ENCODE assay signal across 17 mouse cellular contexts in the genomic region with DNA sequence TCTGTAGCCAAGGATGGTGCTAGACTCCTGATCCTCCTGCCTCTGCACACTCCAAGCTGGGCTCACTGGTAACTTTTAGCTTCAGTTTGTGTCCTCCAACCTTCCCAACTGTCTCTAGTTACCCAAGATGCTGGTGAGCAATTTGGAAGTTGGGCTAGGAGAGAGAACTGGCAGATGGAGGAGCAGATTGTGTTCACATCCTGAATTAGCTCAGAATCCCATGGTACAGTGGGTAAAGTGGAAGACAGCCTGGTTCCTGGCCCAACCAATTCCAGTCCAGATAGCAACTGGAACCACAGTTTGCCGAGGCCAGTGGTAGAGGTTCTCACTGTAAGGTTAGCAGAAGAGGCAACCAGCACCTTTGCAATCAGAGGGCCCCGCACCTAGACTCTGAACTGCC. TPM values are rescaled to one million over a fixed set of nuclear protein-coding genes. Genes with fewer than 3 reads are reported as not detected.
DNase-seq lines count a peak whose midpoint lies in the region; ATAC-seq and TF ChIP-seq lines count a peak whose summit lies in the region.
"Had no signal": no experiment of that assay in that cellular context is flagged by ENCODE, and none has a peak within 500 bp of the region (broad histone marks: within the 10 kb centered on the region; RNA-seq: fewer than 3 reads in every experiment).

No protein-coding gene starts in this region.

- H3K9ac ChIP-seq in forebrain, embryonic 12.5 days, result no peak overlapping the region
- H3K9ac ChIP-seq: embryonic facial prominence, embryonic 13.5 days; hindbrain, embryonic 14.5 days; intestine, embryonic 15.5 days; kidney, embryonic 15.5 days had no signal

- no peak overlapping the region for H3K4me2 ChIP-seq in forebrain, embryonic 12.5 days
- H3K4me2 ChIP-seq: embryonic facial prominence, embryonic 13.5 days; heart, embryonic 11.5 days; hindbrain, embryonic 14.5 days; intestine, embryonic 15.5 days; kidney, embryonic 15.5 days had no signal

- intact Hi-C loops in left cerebral cortex, postnatal 36 days (cut with DNase I), result no loop called here

- TF ChIP-seq CTCF in layer of hippocampus, adult 2 months (conservative IDR thresholded peaks at IDR 0.05), result no peak

- H3K9me3 ChIP-seq in forebrain, embryonic 12.5 days, result no peaks in the 10 kb centered on the region
- H3K9me3 ChIP-seq: embryonic facial prominence, embryonic 13.5 days; intestine, embryonic 15.5 days; kidney, embryonic 15.5 days had no signal

- H3K27me3 ChIP-seq in forebrain, embryonic 12.5 days, result peaks cover 37% of the 10 kb centered on the region

- H3K36me3 ChIP-seq in forebrain, embryonic 12.5 days (replicated peaks), result peaks cover 19% of the 10 kb centered on the region
- H3K36me3 ChIP-seq: intestine, embryonic 15.5 days had no signal

- H3K4me3 ChIP-seq in layer of hippocampus, adult 2 months, result no peak overlapping the region
- H3K4me3 ChIP-seq in forebrain, embryonic 12.5 days (replicated peaks), result no peak overlapping the region
- H3K4me3 ChIP-seq: embryonic facial prominence, embryonic 13.5 days; intestine, embryonic 15.5 days; kidney, embryonic 15.5 days had no signal

- no peak for ATAC-seq in forebrain, embryonic 12.5 days (ENCODE audit: low FRiP score)
- ATAC-seq: intestine, embryonic 15.5 days had no signal

- H3K27ac ChIP-seq in layer of hippocampus, adult 2 months, result peak overlapping the region; percentile 83
- H3K27ac ChIP-seq in forebrain, embryonic 12.5 days, result no peak overlapping the region
- H3K27ac ChIP-seq: embryonic facial prominence, embryonic 13.5 days; hindbrain, embryonic 14.5 days; intestine, embryonic 15.5 days; kidney, embryonic 15.5 days had no signal

- DNase-seq in cerebellum, postnatal 14 days, result peak; percentile 23 to 41
- DNase-seq in cerebellum, adult 11 months, result no peak
- peak; percentile 61 for DNase-seq in right cerebral cortex, adult 18-20 months
- no peak for DNase-seq in right cerebral cortex, postnatal 14 days
- peak; percentile 73 to 81 for DNase-seq in layer of hippocampus, adult 2 months (ENCODE audit: low spot score in 2 of 2)
- peak; percentile 50 to 52 for DNase-seq in left cerebral cortex, postnatal 36 days (ENCODE audit: low spot score in 2 of 2)
- DNase-seq: adrenal gland, postnatal 25 days; B cell, adult 2 months; gastrocnemius, postnatal 25 days; lung, postnatal 10 days; midbrain, embryonic 14.5 days had no signal

- WGBS in forebrain, embryonic 12.5 days, result 98% methylated on average over 2 of the region's 2 CpGs

- peaks cover 15% of the 10 kb centered on the region for H3K4me1 ChIP-seq in forebrain, embryonic 12.5 days

RNA-seq across cellular contexts. Expression of gene Spcs2, which starts 55.9 kb away (rescaled TPM):
- total RNA-seq in layer of hippocampus, adult 2 months (2021), result 10 to 100 TPM; 94.6 to 99.4 TPM
- 10 to 100 TPM; 85.6 to 90.2 TPM for total RNA-seq in left cerebral cortex, postnatal 36 days (2021)
- 340 and 347 TPM in 2 replicates for polyA plus RNA-seq in forebrain, embryonic 12.5 days (2016; fragmentation: Nextera tagmentation; extraction: Ambion mirVana)

Comparison
In these comparisons a context has a peak if more than half of its experiments do, and no peak if none do; other contexts are left out.
1. DNase-seq: peak in cerebellum, postnatal 14 days (2 of 2), right cerebral cortex, adult 18-20 months (single experiment), layer of hippocampus, adult 2 months (2 of 2) and left cerebral cortex, postnatal 36 days (2 of 2); none in cerebellum, adult 11 months (single experiment) and right cerebral cortex, postnatal 14 days (single experiment).